23 mouse cellular contexts compared by ENCODE assay signal in the genomic region with DNA sequence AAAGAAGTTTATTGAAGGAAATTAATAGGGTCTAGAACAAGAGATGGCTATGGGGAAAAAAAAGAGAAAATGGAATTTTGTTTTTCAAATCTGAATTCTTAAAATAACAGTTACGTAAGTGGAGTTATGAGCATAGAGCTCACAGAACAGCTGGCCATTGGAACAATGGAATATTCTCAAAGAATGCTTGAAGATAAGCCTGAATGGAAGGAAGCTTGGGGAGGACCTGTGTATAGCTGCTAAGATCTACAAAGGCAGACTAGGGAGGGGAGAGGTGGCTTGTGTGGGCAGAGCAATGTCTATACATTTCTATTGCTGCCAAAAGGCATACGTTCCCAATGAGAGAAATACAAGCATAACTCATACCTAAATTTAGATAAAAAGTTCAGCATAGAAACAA.
DNase-seq lines count a peak whose midpoint lies in the region; ATAC-seq and TF ChIP-seq lines count a peak whose summit lies in the region.
"Had no signal": no experiment of that assay in that cellular context is flagged by ENCODE, and none has a peak within 500 bp of the region (broad histone marks: within the 10 kb centered on the region; RNA-seq: fewer than 3 reads in every experiment).

No protein-coding gene starts in this region.

- H3K27me3 ChIP-seq in heart, adult 2 months (ENCODE audit: control insufficient read depth, insufficient read depth, low read length): no peaks in the 10 kb centered on the region
- no peaks in the 10 kb centered on the region for H3K27me3 ChIP-seq in heart, embryonic 11.5 days (ENCODE audit: control insufficient read depth, insufficient read depth, low read length)
- H3K27me3 ChIP-seq in heart, postnatal 0 days (ENCODE audit: control insufficient read depth, insufficient read depth, low read length): no peaks in the 10 kb centered on the region
- no peaks in the 10 kb centered on the region for H3K27me3 ChIP-seq in lung, postnatal 0 days (replicated peaks; ENCODE audit: insufficient read depth, low read length)
- H3K27me3 ChIP-seq in kidney, embryonic 16.5 days (ENCODE audit: insufficient read depth, low read length): no peaks in the 10 kb centered on the region
- H3K27me3 ChIP-seq: CH12.LX; embryonic facial prominence, embryonic 13.5 days; forebrain, embryonic 12.5 days; intestine, embryonic 15.5 days; Patski had no signal

- intact Hi-C loops in heart, adult 2 months (cut with DNase I): no loop called here

- no peak for TF ChIP-seq EP300 in heart, adult 2 months (IDR thresholded peaks at IDR 0.05; ENCODE audit: insufficient read depth, low read depth, low read length)
- 0 out of 2 replicates have a peak, but pooled peaks have one; percentile 71 for TF ChIP-seq EP300 in heart, postnatal 0 days (IDR thresholded peaks at IDR 0.05; ENCODE audit: low read depth)
- TF ChIP-seq EP300 in lung, postnatal 0 days (IDR thresholded peaks at IDR 0.05): 0 out of 2 replicates have a peak, but pooled peaks have one; percentile 23

- H3K27ac ChIP-seq in heart, adult 2 months: peak overlapping the region; percentile 57
- H3K27ac ChIP-seq in heart, embryonic 11.5 days (ENCODE audit: low read depth, low read length): no peak overlapping the region
- H3K27ac ChIP-seq in heart, postnatal 0 days (ENCODE audit: low read depth): peak overlapping the region; percentile 63
- no peak overlapping the region for H3K27ac ChIP-seq in lung, postnatal 0 days (ENCODE audit: low read length)
- no peak overlapping the region for H3K27ac ChIP-seq in kidney, embryonic 16.5 days (ENCODE audit: low read length)
- H3K27ac ChIP-seq: embryonic facial prominence, embryonic 13.5 days; forebrain, embryonic 12.5 days; hindbrain, embryonic 10.5 days; hindbrain, embryonic 14.5 days; intestine, embryonic 15.5 days had no signal

- no peak overlapping the region for H3K4me3 ChIP-seq in heart, adult 2 months
- no peak overlapping the region for H3K4me3 ChIP-seq in heart, embryonic 11.5 days (ENCODE audit: low read depth, low read length)
- H3K4me3 ChIP-seq in heart, postnatal 0 days (ENCODE audit: low read depth, low read length): no peak overlapping the region
- no peak overlapping the region for H3K4me3 ChIP-seq in lung, postnatal 0 days (ENCODE audit: low read depth, low read length)
- no peak overlapping the region for H3K4me3 ChIP-seq in kidney, embryonic 16.5 days (ENCODE audit: low read length)
- H3K4me3 ChIP-seq: embryonic facial prominence, embryonic 13.5 days; forebrain, embryonic 12.5 days; hindbrain, embryonic 10.5 days; intestine, embryonic 15.5 days had no signal

- no peak for DNase-seq in heart, adult 2 months
- DNase-seq in heart, postnatal 0 days (ENCODE audit: low spot score): no peak
- DNase-seq in heart, adult 18-20 months: no peak
- peak; percentile 56 for DNase-seq in lung, postnatal 0 days (ENCODE audit: low spot score)
- no peak for DNase-seq in lung, postnatal 4 days
- DNase-seq: adrenal gland, postnatal 25 days; cerebellum, adult 11-12 months; cerebellum, adult 9-10 months; cerebellum, postnatal 25 days; gastrocnemius, postnatal 10 days; heart, postnatal 10 days; kidney, adult 18-20 months had no signal

- 0 out of 2 replicates have a peak, but pooled peaks have one; percentile 16 for TF ChIP-seq POLR2A in heart, adult 2 months (IDR thresholded peaks at IDR 0.05; ENCODE audit: insufficient read depth, low read depth, low read length)

- H3K9me3 ChIP-seq in heart, embryonic 11.5 days (replicated peaks; ENCODE audit: control insufficient read depth, low read length): no peaks in the 10 kb centered on the region
- no peaks in the 10 kb centered on the region for H3K9me3 ChIP-seq in heart, postnatal 0 days (replicated peaks; ENCODE audit: control insufficient read depth, low read length)
- H3K9me3 ChIP-seq in lung, postnatal 0 days (ENCODE audit: low read length): no peaks in the 10 kb centered on the region
- H3K9me3 ChIP-seq in kidney, embryonic 16.5 days (ENCODE audit: low read length): no peaks in the 10 kb centered on the region
- H3K9me3 ChIP-seq: embryonic facial prominence, embryonic 13.5 days; forebrain, embryonic 12.5 days; hindbrain, embryonic 10.5 days; intestine, embryonic 15.5 days had no signal

- H3K4me1 ChIP-seq in heart, adult 2 months (ENCODE audit: control insufficient read depth, insufficient read depth, low read length): peaks cover 7% of the 10 kb centered on the region
- no peaks in the 10 kb centered on the region for H3K4me1 ChIP-seq in heart, embryonic 11.5 days (ENCODE audit: control insufficient read depth, insufficient read depth, low read length)
- peaks cover 12% of the 10 kb centered on the region; the same call in 1 of the 2 replicates for H3K4me1 ChIP-seq in heart, postnatal 0 days (ENCODE audit: control insufficient read depth, insufficient read depth)
- no peaks in the 10 kb centered on the region for H3K4me1 ChIP-seq in lung, postnatal 0 days (ENCODE audit: insufficient read depth, low read depth, low read length)
- H3K4me1 ChIP-seq in kidney, embryonic 16.5 days (ENCODE audit: insufficient read depth, low read length): no peaks in the 10 kb centered on the region
- H3K4me1 ChIP-seq: embryonic facial prominence, embryonic 13.5 days; intestine, embryonic 15.5 days had no signal

- H3K4me2 ChIP-seq in heart, embryonic 11.5 days: no peak overlapping the region
- H3K4me2 ChIP-seq in heart, postnatal 0 days (ENCODE audit: low read depth, low read length): no peak overlapping the region
- H3K4me2 ChIP-seq in lung, postnatal 0 days (replicated peaks; ENCODE audit: low read depth, low read length): no peak overlapping the region
- H3K4me2 ChIP-seq in kidney, embryonic 16.5 days (replicated peaks; ENCODE audit: low read depth, low read length): no peak overlapping the region
- H3K4me2 ChIP-seq: embryonic facial prominence, embryonic 13.5 days; forebrain, embryonic 12.5 days; hindbrain, embryonic 14.5 days; intestine, embryonic 15.5 days had no signal

- H3K9ac ChIP-seq in heart, adult 2 months (ENCODE audit: low read depth, low read length): no peak overlapping the region
- H3K9ac ChIP-seq in heart, embryonic 11.5 days (ENCODE audit: low read depth, low read length): no peak overlapping the region
- no peak overlapping the region for H3K9ac ChIP-seq in heart, postnatal 0 days (replicated peaks; ENCODE audit: low read depth, low read length)
- H3K9ac ChIP-seq in lung, postnatal 0 days (replicated peaks; ENCODE audit: low read depth): no peak overlapping the region
- H3K9ac ChIP-seq in kidney, embryonic 16.5 days (replicated peaks; ENCODE audit: low read length): no peak overlapping the region
- H3K9ac ChIP-seq: embryonic facial prominence, embryonic 13.5 days; forebrain, embryonic 12.5 days; hindbrain, embryonic 14.5 days; intestine, embryonic 15.5 days had no signal

- 41% methylated on average over 2 of the region's 2 CpGs for WGBS in heart, adult 2 months
- WGBS in heart, embryonic 11.5 days (ENCODE audit: insufficient replicate concordance): 79% methylated on average over 2 of the region's 2 CpGs
- 64% methylated on average over 2 of the region's 2 CpGs for WGBS in heart, postnatal 0 days
- WGBS in lung, postnatal 0 days: 71% methylated on average over 2 of the region's 2 CpGs
- 89% methylated on average over 2 of the region's 2 CpGs for WGBS in kidney, embryonic 16.5 days

- peaks cover 16% of the 10 kb centered on the region for H3K36me3 ChIP-seq in heart, adult 2 months (ENCODE audit: control insufficient read depth, insufficient read depth, low read length)
- no peaks in the 10 kb centered on the region for H3K36me3 ChIP-seq in heart, embryonic 11.5 days (ENCODE audit: control insufficient read depth, insufficient read depth, low read length)
- H3K36me3 ChIP-seq in heart, postnatal 0 days (replicated peaks; ENCODE audit: control insufficient read depth, insufficient read depth, low read length): no peaks in the 10 kb centered on the region
- H3K36me3 ChIP-seq in lung, postnatal 0 days (ENCODE audit: insufficient read depth, low read length): no peaks in the 10 kb centered on the region
- no peaks in the 10 kb centered on the region for H3K36me3 ChIP-seq in kidney, embryonic 16.5 days (ENCODE audit: insufficient read depth, low read length)
- H3K36me3 ChIP-seq: embryonic facial prominence, embryonic 13.5 days; forebrain, embryonic 12.5 days; hindbrain, embryonic 10.5 days; intestine, embryonic 15.5 days had no signal

- no peaks in the 10 kb centered on the region for H3K79me2 ChIP-seq in heart, adult 2 months (replicated peaks; ENCODE audit: control insufficient read depth, insufficient read depth, low read length)

- no peak for ATAC-seq in heart, embryonic 11.5 days (replicated peaks; ENCODE audit: insufficient number of reproducible peaks, low FRiP score, low TSS enrichment)
- peak; percentile 53; the same call in 1 of the 2 replicates for ATAC-seq in heart, postnatal 0 days (ENCODE audit: insufficient read depth, low read depth)
- peak; percentile 61 for ATAC-seq in lung, postnatal 0 days
- ATAC-seq in kidney, embryonic 16.5 days (ENCODE audit: low FRiP score, low TSS enrichment): no peak
- ATAC-seq: activated CD4-positive, CD25-positive, alpha-beta regulatory T cell, adult 4 months; forebrain, embryonic 16.5 days; intestine, embryonic 15.5 days; Patski had no signal

- no peak for TF ChIP-seq CTCF in heart, adult 2 months (IDR thresholded peaks at IDR 0.05)
- no peak for TF ChIP-seq CTCF in heart, postnatal 0 days (IDR thresholded peaks at IDR 0.05; ENCODE audit: low read depth)
- no peak for TF ChIP-seq CTCF in lung, postnatal 0 days (IDR thresholded peaks at IDR 0.05)

Comparison
In these comparisons a context has a peak if more than half of its experiments do, and no peak if none do; other contexts are left out.
1. H3K27ac ChIP-seq: peak in heart, adult 2 months (single experiment) and heart, postnatal 0 days (single experiment); none in heart, embryonic 11.5 days (single experiment), lung, postnatal 0 days (single experiment) and kidney, embryonic 16.5 days (single experiment).
2. ATAC-seq: peak in heart, postnatal 0 days (single experiment) and lung, postnatal 0 days (single experiment); none in heart, embryonic 11.5 days (single experiment) and kidney, embryonic 16.5 days (single experiment).